Mouse (Mus musculus): ENCODE measurements around the gene Btg2. TPM values are rescaled to one million over a fixed set of nuclear protein-coding genes. Genes with fewer than 3 reads are reported as not detected.
A peak's percentile ranks its signal among the peaks of the same experiment; 100 is the strongest.

Btg2 gene
- polyA plus RNA-seq, 1 experiment from 2014 or later, result 27.2 TPM

DNA sequence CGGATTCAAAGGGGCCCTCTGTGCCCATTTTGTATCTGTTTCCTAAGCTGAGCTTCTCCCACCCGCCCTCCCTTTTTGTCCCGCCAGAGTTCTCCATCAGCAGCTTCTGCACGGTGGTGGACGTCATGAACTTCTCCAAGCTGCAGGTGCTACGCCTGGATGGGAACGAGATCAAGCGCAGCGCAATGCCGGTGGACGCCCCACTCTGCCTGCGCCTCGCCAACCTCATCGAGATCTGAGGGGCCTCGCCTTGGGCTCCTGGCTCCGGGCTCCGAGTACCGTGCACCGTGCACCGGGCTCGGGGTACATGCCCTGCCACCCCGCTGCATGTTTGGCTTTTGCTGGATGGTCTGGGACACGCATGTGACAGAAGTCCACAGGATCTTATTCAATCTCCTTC is 32.5 kb downstream of the Btg2 start:
- 21% methylated on average over 23 of the region's 23 CpGs for WGBS
- Histone ChIP-seq H3K4me3 (ENCODE audit: low read depth, low read length) (peak overlapping the region; percentile 24), H3K36me3 (ENCODE audit: control insufficient read depth, insufficient read depth, low read length) (no peaks in the 10 kb centered on the region), H3K27ac (ENCODE audit: low read length) (no peak overlapping the region), H3K9ac (ENCODE audit: low read depth, low read length) (peak overlapping the region; percentile 52), H3K4me1 (ENCODE audit: control insufficient read depth, insufficient read depth, low read length) (no peaks in the 10 kb centered on the region), H3K4me2 (ENCODE audit: low read length) (peak overlapping the region; percentile 54), H3K27me3 (ENCODE audit: control insufficient read depth, insufficient read depth, low read depth, low read length) (no peaks in the 10 kb centered on the region), H3K9me3 (replicated peaks; ENCODE audit: control insufficient read depth, low read length, poor library complexity, severe bottlenecking) (no peaks in the 10 kb centered on the region)
- ATAC-seq, result 0 out of 2 replicates have a peak, but pooled peaks have one; percentile 40

DNA sequence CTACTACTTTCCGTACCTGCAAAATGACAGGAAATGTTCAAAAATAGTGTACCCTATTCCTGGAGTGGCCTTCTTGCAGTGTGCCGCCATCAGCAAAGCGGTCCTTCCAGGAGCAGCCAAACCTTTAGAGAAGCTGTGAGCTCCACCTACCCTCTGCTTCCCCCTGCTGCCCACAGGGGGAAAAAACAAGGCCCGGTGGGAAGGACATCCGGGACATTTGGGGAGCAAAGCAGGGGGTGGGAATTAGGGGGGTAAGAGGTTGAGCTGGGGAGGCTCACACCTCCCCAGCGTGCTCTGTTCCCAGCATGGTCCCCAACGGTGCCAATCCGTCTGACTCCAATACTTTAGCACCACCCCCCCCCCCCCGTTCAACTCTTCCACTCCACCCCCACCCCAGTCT is 32.9 kb downstream of the Btg2 start:
- 5% methylated on average over 8 of the region's 9 CpGs for WGBS
- H3K4me3 ChIP-seq (ENCODE audit: low read depth, low read length), result peak overlapping the region; percentile 24
- no peaks in the 10 kb centered on the region for H3K36me3 ChIP-seq (ENCODE audit: control insufficient read depth, insufficient read depth, low read length)
- peak overlapping the region; percentile 54 for H3K4me2 ChIP-seq (ENCODE audit: low read length)
- peak; percentile 63 for ATAC-seq
- H3K27me3 ChIP-seq (ENCODE audit: control insufficient read depth, insufficient read depth, low read depth, low read length), result no peaks in the 10 kb centered on the region
- H3K9ac ChIP-seq (ENCODE audit: low read depth, low read length), result peak overlapping the region; percentile 52
- no peak overlapping the region for H3K27ac ChIP-seq (ENCODE audit: low read length)
- H3K4me1 ChIP-seq (ENCODE audit: control insufficient read depth, insufficient read depth, low read length), result no peaks in the 10 kb centered on the region
- no peaks in the 10 kb centered on the region for H3K9me3 ChIP-seq (replicated peaks; ENCODE audit: control insufficient read depth, low read length, poor library complexity, severe bottlenecking)

DNA sequence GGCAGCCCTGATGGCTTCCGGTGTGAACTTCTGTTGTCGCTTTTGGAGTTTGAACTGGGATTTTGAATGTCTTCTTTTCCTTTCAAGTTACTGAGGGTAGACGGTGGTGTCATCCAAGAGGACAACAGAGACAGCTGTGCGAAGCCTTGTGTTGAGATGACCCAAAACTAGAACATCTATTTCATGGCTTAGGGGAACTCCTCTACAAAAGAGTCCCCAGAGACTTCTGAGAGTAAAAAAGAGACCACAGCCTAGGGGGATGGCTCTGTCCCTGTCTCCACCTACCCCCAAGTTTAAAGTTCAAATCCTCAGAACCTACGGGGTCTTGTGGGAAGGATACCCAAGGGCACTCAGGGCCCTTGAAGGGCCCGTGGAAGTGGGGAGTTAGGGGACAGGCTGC is 34.1 kb downstream of the Btg2 start:
- Histone ChIP-seq H3K9ac (ENCODE audit: low read depth, low read length) (no peak overlapping the region), H3K4me3 (ENCODE audit: low read depth, low read length) (no peak overlapping the region), H3K27me3 (ENCODE audit: control insufficient read depth, insufficient read depth, low read depth, low read length) (no peaks in the 10 kb centered on the region), H3K27ac (ENCODE audit: low read length) (no peak overlapping the region), H3K9me3 (replicated peaks; ENCODE audit: control insufficient read depth, low read length, poor library complexity, severe bottlenecking) (no peaks in the 10 kb centered on the region), H3K36me3 (ENCODE audit: control insufficient read depth, insufficient read depth, low read length) (no peaks in the 10 kb centered on the region), H3K4me1 (ENCODE audit: control insufficient read depth, insufficient read depth, low read length) (no peaks in the 10 kb centered on the region), H3K4me2 (ENCODE audit: low read length) (no peak overlapping the region)
- no peak for ATAC-seq
- 93% methylated on average over 6 of the region's 6 CpGs for WGBS

DNA sequence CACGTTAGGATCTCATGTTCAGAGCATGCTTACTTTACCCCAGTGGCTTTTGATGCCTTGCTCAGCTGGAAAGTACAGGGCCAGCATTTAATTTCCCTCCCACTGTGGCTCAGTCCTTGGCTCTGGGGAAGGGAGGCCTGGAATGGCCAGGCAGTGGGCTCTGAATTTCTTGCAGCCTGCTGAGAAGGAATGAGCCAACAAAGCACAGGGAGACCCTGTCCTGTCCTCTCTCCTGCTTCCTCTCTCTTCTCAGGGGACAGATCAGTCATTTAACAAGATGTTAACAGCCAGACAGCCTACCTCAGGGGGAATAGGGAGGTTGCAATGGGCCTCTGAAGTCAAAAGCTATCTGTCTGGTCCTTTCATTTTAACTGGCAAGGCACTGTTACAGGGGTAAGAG is 36.6 kb downstream of the Btg2 start:
- no peak overlapping the region for H3K9ac ChIP-seq (ENCODE audit: low read depth, low read length)
- no peak overlapping the region for H3K27ac ChIP-seq (ENCODE audit: low read length)
- H3K4me3 ChIP-seq (ENCODE audit: low read depth, low read length), result no peak overlapping the region
- H3K36me3 ChIP-seq (ENCODE audit: control insufficient read depth, insufficient read depth, low read length), result no peaks in the 10 kb centered on the region
- H3K9me3 ChIP-seq (replicated peaks; ENCODE audit: control insufficient read depth, low read length, poor library complexity, severe bottlenecking), result no peaks in the 10 kb centered on the region
- no peak for ATAC-seq
- 14% methylated on average over 1 of the region's 1 CpGs for WGBS
- no peaks in the 10 kb centered on the region for H3K4me1 ChIP-seq (ENCODE audit: control insufficient read depth, insufficient read depth, low read length)
- H3K4me2 ChIP-seq (ENCODE audit: low read length), result no peak overlapping the region
- H3K27me3 ChIP-seq (ENCODE audit: control insufficient read depth, insufficient read depth, low read depth, low read length), result no peaks in the 10 kb centered on the region

DNA sequence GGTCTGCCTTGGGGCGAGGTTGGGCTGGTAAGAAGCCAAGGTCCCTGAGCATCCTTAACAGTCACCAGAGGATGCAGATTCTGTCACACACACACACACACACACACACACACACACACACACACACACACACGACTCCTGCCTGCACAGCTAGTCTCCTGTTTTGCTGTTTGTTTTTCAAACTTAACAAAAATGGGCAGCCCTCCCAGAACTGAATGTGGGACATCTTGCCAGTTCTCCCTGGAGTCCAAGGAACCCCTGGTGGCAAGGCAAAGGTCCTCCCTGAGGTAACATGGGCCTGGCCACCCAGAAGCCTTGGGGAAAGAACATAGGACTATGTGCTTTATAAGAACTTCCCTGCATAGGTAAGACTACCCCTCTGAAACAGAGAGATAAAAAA is 37.0 kb downstream of the Btg2 start:
- no peak overlapping the region for H3K4me2 ChIP-seq (ENCODE audit: low read length)
- no peaks in the 10 kb centered on the region for H3K4me1 ChIP-seq (ENCODE audit: control insufficient read depth, insufficient read depth, low read length)
- no peaks in the 10 kb centered on the region for H3K9me3 ChIP-seq (replicated peaks; ENCODE audit: control insufficient read depth, low read length, poor library complexity, severe bottlenecking)
- H3K27me3 ChIP-seq (ENCODE audit: control insufficient read depth, insufficient read depth, low read depth, low read length), result no peaks in the 10 kb centered on the region
- ATAC-seq, result no peak
- no peak overlapping the region for H3K4me3 ChIP-seq (ENCODE audit: low read depth, low read length)
- H3K9ac ChIP-seq (ENCODE audit: low read depth, low read length), result no peak overlapping the region
- WGBS, result 41% methylated on average over 2 of the region's 2 CpGs
- no peak overlapping the region for H3K27ac ChIP-seq (ENCODE audit: low read length)
- no peaks in the 10 kb centered on the region for H3K36me3 ChIP-seq (ENCODE audit: control insufficient read depth, insufficient read depth, low read length)

DNA sequence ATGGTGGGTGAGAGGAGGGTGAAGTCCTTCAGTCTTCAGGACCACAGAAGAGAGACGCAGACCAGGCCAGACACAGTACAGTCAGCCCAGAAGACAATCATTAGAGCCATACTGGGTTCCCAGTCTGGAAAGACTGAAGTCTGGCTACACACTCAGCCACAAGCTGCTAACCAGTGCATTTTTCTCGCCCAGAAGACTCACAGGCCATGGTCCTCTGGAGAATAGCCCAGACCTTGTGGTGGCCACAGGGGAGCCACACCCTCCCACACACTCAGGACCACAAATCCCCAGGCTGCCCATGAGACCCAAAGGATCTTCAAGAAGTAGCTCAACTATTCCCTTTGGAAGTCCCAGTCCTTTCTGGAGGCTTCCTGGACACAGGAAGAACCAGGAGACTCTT is 39.6 kb downstream of the Btg2 start:
- no peaks in the 10 kb centered on the region for H3K27me3 ChIP-seq (ENCODE audit: control insufficient read depth, insufficient read depth, low read depth, low read length)
- H3K4me2 ChIP-seq (ENCODE audit: low read length), result no peak overlapping the region
- H3K9ac ChIP-seq (ENCODE audit: low read depth, low read length), result no peak overlapping the region
- no peak overlapping the region for H3K4me3 ChIP-seq (ENCODE audit: low read depth, low read length)
- no peaks in the 10 kb centered on the region for H3K36me3 ChIP-seq (ENCODE audit: control insufficient read depth, insufficient read depth, low read length)
- 90% methylated on average over 2 of the region's 2 CpGs for WGBS
- no peaks in the 10 kb centered on the region for H3K9me3 ChIP-seq (replicated peaks; ENCODE audit: control insufficient read depth, low read length, poor library complexity, severe bottlenecking)
- H3K27ac ChIP-seq (ENCODE audit: low read length), result no peak overlapping the region
- no peak for ATAC-seq
- H3K4me1 ChIP-seq (ENCODE audit: control insufficient read depth, insufficient read depth, low read length), result no peaks in the 10 kb centered on the region

DNA sequence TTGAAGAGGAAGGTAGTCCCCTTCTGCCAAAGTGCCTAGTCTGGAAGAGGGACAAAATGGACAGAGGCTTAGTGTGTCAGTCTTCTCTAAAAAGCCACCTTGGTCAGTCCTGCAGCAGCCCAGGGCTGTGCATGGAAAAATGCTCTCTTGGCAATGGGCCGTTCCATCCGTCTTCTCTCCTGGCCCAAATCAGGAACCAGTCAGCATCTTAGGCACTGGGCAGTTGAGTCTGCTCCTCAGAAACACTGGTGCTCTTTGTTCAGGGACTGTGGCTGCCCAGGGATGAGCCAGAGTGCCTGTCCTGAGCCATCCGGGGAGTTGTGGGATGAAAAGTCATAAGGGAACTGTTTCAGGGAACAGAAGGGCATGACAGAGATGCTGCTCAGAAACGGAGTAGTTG is 40.6 kb downstream of the Btg2 start:
- Histone ChIP-seq H3K27ac (ENCODE audit: low read length) (no peak overlapping the region), H3K4me1 (ENCODE audit: control insufficient read depth, insufficient read depth, low read length) (no peaks in the 10 kb centered on the region), H3K4me2 (ENCODE audit: low read length) (no peak overlapping the region), H3K9ac (ENCODE audit: low read depth, low read length) (no peak overlapping the region), H3K4me3 (ENCODE audit: low read depth, low read length) (no peak overlapping the region), H3K36me3 (ENCODE audit: control insufficient read depth, insufficient read depth, low read length) (no peaks in the 10 kb centered on the region), H3K9me3 (replicated peaks; ENCODE audit: control insufficient read depth, low read length, poor library complexity, severe bottlenecking) (no peaks in the 10 kb centered on the region), H3K27me3 (ENCODE audit: control insufficient read depth, insufficient read depth, low read depth, low read length) (no peaks in the 10 kb centered on the region)
- no peak for ATAC-seq
- 93% methylated on average over 4 of the region's 4 CpGs for WGBS

DNA sequence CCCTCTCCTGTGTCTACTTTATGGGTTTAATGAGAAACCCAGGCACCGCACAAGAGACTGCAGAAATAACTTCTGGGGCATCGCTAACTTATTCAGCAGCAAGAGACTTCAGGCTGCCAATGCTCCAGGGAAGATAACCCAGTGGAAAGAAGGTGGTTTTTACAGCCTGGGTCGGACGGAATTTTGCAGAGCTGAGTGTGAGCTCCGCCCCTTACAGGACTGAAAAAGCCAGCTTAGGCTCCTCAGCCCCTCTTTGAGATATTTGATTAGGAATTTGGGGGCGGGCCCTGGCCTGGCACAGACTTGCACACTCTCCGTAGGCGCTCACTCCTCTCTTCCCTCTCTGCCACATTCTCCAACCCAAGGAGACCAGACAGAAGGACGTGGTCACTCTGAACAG is 41.7 kb downstream of the Btg2 start, which contains the start of gene Fmod:
Gene Fmod, plus strand, starts transcription at position 83 of the 400 bp plus-strand sequence.
- Histone ChIP-seq H3K4me2 (ENCODE audit: low read length) (no peak within 1 kb of the TSS), H3K9me3 (replicated peaks; ENCODE audit: control insufficient read depth, low read length, poor library complexity, severe bottlenecking) (no peaks in the 10 kb centered on the region), H3K4me3 (ENCODE audit: low read depth, low read length) (no peak within 1 kb of the TSS), H3K4me1 (ENCODE audit: control insufficient read depth, insufficient read depth, low read length) (no peaks in the 10 kb centered on the region), H3K27ac (ENCODE audit: low read length) (no peak within 1 kb of the TSS), H3K9ac (ENCODE audit: low read depth, low read length) (no peak within 1 kb of the TSS), H3K36me3 (ENCODE audit: control insufficient read depth, insufficient read depth, low read length) (no peaks in the 10 kb centered on the region), H3K27me3 (ENCODE audit: control insufficient read depth, insufficient read depth, low read depth, low read length) (no peaks in the 10 kb centered on the region)
- no peak for ATAC-seq
- WGBS, result 53% methylated on average over 9 of the region's 9 CpGs

DNA sequence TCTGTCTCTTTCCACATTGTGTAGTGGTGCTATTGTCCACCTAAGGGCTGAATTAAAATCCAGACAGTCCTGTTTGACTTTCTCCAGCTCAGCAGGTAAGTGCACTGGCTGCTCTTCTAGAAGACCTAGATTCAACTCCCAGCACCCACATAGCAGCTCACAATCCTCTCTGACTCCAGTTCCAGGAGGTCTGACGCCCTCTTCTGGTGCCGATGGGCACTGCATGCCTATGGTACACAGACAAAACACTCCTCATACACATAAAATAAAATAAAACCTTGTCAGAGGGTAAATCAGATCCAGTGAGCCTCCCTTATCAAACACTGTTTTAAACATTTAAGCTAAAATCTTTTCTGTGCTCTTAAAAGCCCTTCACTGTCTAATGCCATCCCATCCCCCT is 42.4 kb downstream of the Btg2 start:
- no peak overlapping the region for H3K4me3 ChIP-seq (ENCODE audit: low read depth, low read length)
- no peak overlapping the region for H3K27ac ChIP-seq (ENCODE audit: low read length)
- H3K4me2 ChIP-seq (ENCODE audit: low read length), result no peak overlapping the region
- no peak overlapping the region for H3K9ac ChIP-seq (ENCODE audit: low read depth, low read length)
- no peaks in the 10 kb centered on the region for H3K36me3 ChIP-seq (ENCODE audit: control insufficient read depth, insufficient read depth, low read length)
- no peaks in the 10 kb centered on the region for H3K27me3 ChIP-seq (ENCODE audit: control insufficient read depth, insufficient read depth, low read depth, low read length)
- H3K4me1 ChIP-seq (ENCODE audit: control insufficient read depth, insufficient read depth, low read length), result no peaks in the 10 kb centered on the region
- no peak for ATAC-seq
- no peaks in the 10 kb centered on the region for H3K9me3 ChIP-seq (replicated peaks; ENCODE audit: control insufficient read depth, low read length, poor library complexity, severe bottlenecking)
- WGBS, result 64% methylated on average over 2 of the region's 2 CpGs
